Mouse (Mus musculus) lung, postnatal 0 days (tissue): ENCODE results near the gene Angpt4. TPM values are rescaled to one million over a fixed set of nuclear protein-coding genes. Genes with fewer than 3 reads are reported as not detected.

Experiments used
- ATAC-seq: fragments of 200-750 bp; cut with Nextera tagmentation; 2 replicates; pipeline ENCODE4 v1.8.0; 2017; ENCODE audit warnings: moderate library complexity
- DNase-seq: peaks from one replicate; pipeline ENCODE4 v3.0.0-alpha.2; 2016; ENCODE audit warnings: low spot score
- H3K27ac ChIP-seq: fragments of 300-500 bp; sonication (generic); 2 replicates; pipeline ENCODE4 v1.5.1; 2014; ENCODE audit warnings: antibody characterized with exemption, mild to moderate bottlenecking, low read length, mixed read lengths
- H3K27me3 ChIP-seq: fragments of 300-500 bp; sonication (generic); replicated peaks from 2 replicates; pipeline ENCODE4 v1.6.1; 2014; ENCODE audit warnings: low read length, mixed read lengths; ENCODE audit not compliant: insufficient read depth
- H3K36me3 ChIP-seq: fragments of 300-500 bp; sonication (generic); 2 replicates; pipeline ENCODE4 v1.6.1; 2014; ENCODE audit warnings: low read length, mixed read lengths; ENCODE audit not compliant: insufficient read depth
- H3K4me1 ChIP-seq: fragments of 300-500 bp; sonication (generic); 2 replicates; pipeline ENCODE4 v1.6.1; 2014; ENCODE audit warnings: antibody characterized with exemption, low read depth, low read length, mixed read lengths; ENCODE audit not compliant: insufficient read depth
- H3K4me2 ChIP-seq: fragments of 300-500 bp; sonication (generic); replicated peaks from 2 replicates; pipeline ENCODE4 v1.6.1; 2014; ENCODE audit warnings: low read depth, mild to moderate bottlenecking, low read length, moderate library complexity, mixed read lengths
- H3K4me3 ChIP-seq: fragments of 300-500 bp; sonication (generic); 2 replicates; pipeline ENCODE4 v1.5.1; 2014; ENCODE audit warnings: low read depth, low read length
- H3K9ac ChIP-seq: fragments of 300-500 bp; sonication (generic); replicated peaks from 2 replicates; pipeline ENCODE4 v1.6.1; 2014; ENCODE audit warnings: low read depth, mild to moderate bottlenecking
- H3K9me3 ChIP-seq: fragments of 300-500 bp; sonication (generic); 2 replicates; pipeline ENCODE4 v1.6.1; 2016; ENCODE audit warnings: low read length, mixed read lengths
- CTCF ChIP-seq: IDR thresholded peaks from 2 replicates; pipeline ENCODE4 v1.5.1; 2016; ENCODE audit warnings: antibody characterized with exemption, mild to moderate bottlenecking
- EP300 ChIP-seq: IDR thresholded peaks from 2 replicates; pipeline ENCODE4 v1.6.1; 2016; ENCODE audit warnings: antibody characterized with exemption, mild to moderate bottlenecking, control low read depth
- WGBS: fragments of 180-500 bp; shearing (Covaris S2); extraction: QIAGEN DNeasy Blood & Tissue Kit; methylation state at CpG from one replicate; pipeline ENCODE4 v1.1.7; 2014; 5-methylcytosine and 5-hydroxymethylcytosine counted together
- polyA plus RNA-seq: library from polyadenylated mRNA; unstranded; fragments of >200 nt; fragmentation: Nextera tagmentation; extraction: Ambion mirVana; gene quantifications from 2 replicates; pipeline ENCODE4 v1.2.1, GENCODE M21; 2015

Gene Angpt4
- polyA plus RNA-seq, 1 experiment from 2014 or later, result 0.13 TPM

- DNase-seq (peak; percentile 40), ATAC-seq (peak; percentile 17)
- no peak overlapping the region for H3K4me2 ChIP-seq
- peaks cover 3% of the 10 kb centered on the region; the same call in 1 of the 2 replicates for H3K4me1 ChIP-seq
- H3K27me3 ChIP-seq, result no peaks in the 10 kb centered on the region
- no peak for TF ChIP-seq CTCF
- no peak for TF ChIP-seq EP300
- H3K27ac ChIP-seq, result peak overlapping the region; percentile 38; the same call in 1 of the 2 replicates
- H3K4me3 ChIP-seq, result no peak overlapping the region
- no peak overlapping the region for H3K9ac ChIP-seq
- 0 out of 2 replicates have a peak, but pooled peaks cover 4% of the 10 kb centered on the region for H3K36me3 ChIP-seq
- no peaks in the 10 kb centered on the region for H3K9me3 ChIP-seq
- WGBS, result 49% methylated on average over 9 of the region's 9 CpGs
Observed at GRCm38 (mm10) chr2:151961284-151962196, 50.5 kb downstream of the Angpt4 start.

GRCm38 (mm10) chr2:151962474-151962873 lies 51.5 kb downstream of the Angpt4 start:
- Histone ChIP-seq H3K36me3 (0 out of 2 replicates have a peak, but pooled peaks cover 4% of the 10 kb centered on the region), H3K9me3 (no peaks in the 10 kb centered on the region), H3K4me2 (no peak overlapping the region), H3K27me3 (no peaks in the 10 kb centered on the region), H3K27ac (peak overlapping the region; percentile 54; the same call in 1 of the 2 replicates), H3K9ac (no peak overlapping the region), H3K4me3 (no peak overlapping the region), H3K4me1 (peaks cover 3% of the 10 kb centered on the region; the same call in 1 of the 2 replicates)
- TF ChIP-seq EP300 (peak; percentile 65), CTCF (peak; percentile 17; the same call in 1 of the 2 replicates)
- peak; percentile 92 for ATAC-seq
- 18% methylated on average over 10 of the region's 10 CpGs for WGBS
- peak; percentile 95 for DNase-seq

GRCm38 (mm10) chr2:151963319-151963718 lies 52.3 kb downstream of the Angpt4 start:
- Histone ChIP-seq H3K4me1 (peaks cover 9% of the 10 kb centered on the region; the same call in 1 of the 2 replicates), H3K27me3 (no peaks in the 10 kb centered on the region), H3K9ac (no peak overlapping the region), H3K4me2 (no peak overlapping the region), H3K9me3 (no peaks in the 10 kb centered on the region), H3K4me3 (no peak overlapping the region), H3K27ac (0 out of 2 replicates have a peak overlapping the region, but pooled peaks have one; percentile 54), H3K36me3 (0 out of 2 replicates have a peak, but pooled peaks cover 4% of the 10 kb centered on the region)
- 86% methylated on average over 5 of the region's 5 CpGs for WGBS
- no peak for ATAC-seq
- TF ChIP-seq EP300, result no peak
- TF ChIP-seq CTCF, result no peak
- no peak for DNase-seq

GRCm38 (mm10) chr2:151964052-151964451 lies 53.0 kb downstream of the Angpt4 start:
- Histone ChIP-seq H3K4me1 (peaks cover 12% of the 10 kb centered on the region; the same call in 1 of the 2 replicates), H3K9ac (no peak overlapping the region), H3K4me2 (no peak overlapping the region), H3K27me3 (no peaks in the 10 kb centered on the region), H3K9me3 (no peaks in the 10 kb centered on the region), H3K4me3 (no peak overlapping the region), H3K36me3 (0 out of 2 replicates have a peak, but pooled peaks cover 4% of the 10 kb centered on the region), H3K27ac (no peak overlapping the region)
- WGBS, result 38% methylated on average over 9 of the region's 9 CpGs
- ATAC-seq (no peak), DNase-seq (no peak)
- TF ChIP-seq CTCF, result no peak
- no peak for TF ChIP-seq EP300

- no peak overlapping the region for H3K4me3 ChIP-seq
- WGBS, result 54% methylated on average over 9 of the region's 9 CpGs
- H3K9me3 ChIP-seq, result no peaks in the 10 kb centered on the region
- 0 out of 2 replicates have a peak, but pooled peaks cover 7% of the 10 kb centered on the region for H3K36me3 ChIP-seq
- no peak overlapping the region for H3K27ac ChIP-seq
- no peak overlapping the region for H3K4me2 ChIP-seq
- H3K9ac ChIP-seq, result no peak overlapping the region
- DNase-seq (no peak), ATAC-seq (no peak)
- TF ChIP-seq CTCF (no peak), EP300 (no peak)
- H3K4me1 ChIP-seq, result peaks cover 31% of the 10 kb centered on the region
- no peaks in the 10 kb centered on the region for H3K27me3 ChIP-seq
Observed at GRCm38 (mm10) chr2:151967176-151967750, 56.3 kb downstream of the Angpt4 start.

GRCm38 (mm10) chr2:151967792-151968191 lies 56.8 kb downstream of the Angpt4 start:
- no peak overlapping the region for H3K9ac ChIP-seq
- peaks cover 30% of the 10 kb centered on the region for H3K4me1 ChIP-seq
- ATAC-seq (no peak), DNase-seq (no peak)
- no peak overlapping the region for H3K27ac ChIP-seq
- 59% methylated on average over 2 of the region's 2 CpGs for WGBS
- no peaks in the 10 kb centered on the region for H3K27me3 ChIP-seq
- 0 out of 2 replicates have a peak, but pooled peaks cover 7% of the 10 kb centered on the region for H3K36me3 ChIP-seq
- H3K9me3 ChIP-seq, result no peaks in the 10 kb centered on the region
- H3K4me3 ChIP-seq, result no peak overlapping the region
- H3K4me2 ChIP-seq, result no peak overlapping the region
- TF ChIP-seq EP300 (no peak), CTCF (no peak)
